Mouse (Mus musculus): ENCODE data around the gene Pou3f4.
"Not testable (repeated sequence)": the region's sequence is repeated elsewhere in the genome, so short reads cannot be mapped to it uniquely, and the experiment has no call there.

The Pou3f4 gene

GRCm38 (mm10) chrX:110814151-110814571 lies at the start of gene Pou3f4:
TSS of gene Pou3f4 (plus strand) at chrX:110814280.
- no peak for DNase-seq (ENCODE audit: low read depth)

GRCm38 (mm10) chrX:110765939-110766338 lies 48.1 kb upstream of the Pou3f4 start:
- no peak for DNase-seq (ENCODE audit: low read depth)

GRCm38 (mm10) chrX:110774807-110775206 lies 39.3 kb upstream of the Pou3f4 start:
- not testable (repeated sequence) for DNase-seq (ENCODE audit: low read depth)

GRCm38 (mm10) chrX:110802502-110802901 lies 11.6 kb upstream of the Pou3f4 start:
- DNase-seq (ENCODE audit: low read depth), result no peak

GRCm38 (mm10) chrX:110810001-110810578 lies 4.0 kb upstream of the Pou3f4 start:
- no peak for DNase-seq (ENCODE audit: low read depth)

GRCm38 (mm10) chrX:110810753-110811506 lies 3.1 kb upstream of the Pou3f4 start:
- no peak for DNase-seq (ENCODE audit: low read depth)

- DNase-seq (ENCODE audit: low read depth), result no peak
Observed at GRCm38 (mm10) chrX:110812071-110812470, 2.0 kb upstream of the Pou3f4 start.

GRCm38 (mm10) chrX:110813401-110813800 lies 679 bp upstream of the Pou3f4 start:
- DNase-seq (ENCODE audit: low read depth), result no peak

- no peak for DNase-seq (ENCODE audit: low read depth)
Observed at GRCm38 (mm10) chrX:110814592-110815548, 790 bp downstream of the Pou3f4 start.

GRCm38 (mm10) chrX:110815549-110815930 lies 1.5 kb downstream of the Pou3f4 start:
- DNase-seq (ENCODE audit: low read depth), result no peak

GRCm38 (mm10) chrX:110816609-110817008 lies 2.5 kb downstream of the Pou3f4 start:
- DNase-seq (ENCODE audit: low read depth), result no peak

- no peak for DNase-seq (ENCODE audit: low read depth)
Observed at GRCm38 (mm10) chrX:110817211-110817610, 3.1 kb downstream of the Pou3f4 start.

- no peak for DNase-seq (ENCODE audit: low read depth)
Observed at GRCm38 (mm10) chrX:110837450-110837849, 23.4 kb downstream of the Pou3f4 start.

- DNase-seq (ENCODE audit: low read depth), result no peak
Observed at GRCm38 (mm10) chrX:110851300-110851699, 37.2 kb downstream of the Pou3f4 start.
